Mouse (Mus musculus) cortical plate, adult 2 months (tissue): ENCODE data around the gene Sptbn1.

Experiments used
- CTCF ChIP-seq: fragments of 200-500 bp; IDR thresholded peaks from 2 replicates; pipeline ENCODE4 v1.5.1; 2011; ENCODE audit warnings: mild to moderate bottlenecking, control low read depth, low read length; ENCODE audit not compliant: insufficient read depth; ENCODE audit errors: extremely low read depth
- POLR2A ChIP-seq: fragments of 200-500 bp; IDR thresholded peaks from 2 replicates; pipeline ENCODE4 v1.6.1; 2011; ENCODE audit warnings: mild to moderate bottlenecking, low read length, control low read depth; ENCODE audit not compliant: insufficient read depth; ENCODE audit errors: extremely low read depth

GRCm38 (mm10) chr11:30091892-30092291, 176.1 kb downstream of the Sptbn1 start:
- TF ChIP-seq POLR2A, result no peak
- TF ChIP-seq CTCF, result no peak
